Mouse (Mus musculus) cerebellum, adult 2 months (tissue): ENCODE data around the gene Igsf21.
A peak's percentile ranks its signal among the peaks of the same experiment; 100 is the strongest.

Experiments
- CTCF ChIP-seq: fragments of 200-500 bp; IDR thresholded peaks from 2 replicates; pipeline ENCODE4 v1.5.1; 2011; ENCODE audit warnings: low read depth, mild to moderate bottlenecking, control low read depth, low read length, moderate library complexity, borderline replicate concordance; ENCODE audit not compliant: insufficient read depth
- POLR2A ChIP-seq: fragments of 200-500 bp; IDR thresholded peaks from 2 replicates; pipeline ENCODE4 v1.6.1; 2011; ENCODE audit warnings: low read length, control low read depth, borderline replicate concordance; ENCODE audit not compliant: insufficient read depth

- no peak for TF ChIP-seq POLR2A
- TF ChIP-seq CTCF: peak; percentile 29; the same call in 1 of the 2 replicates
These were observed 106.1 kb downstream of the Igsf21 start for GRCm38 (mm10) chr4:140140485-140140884.
